Mouse (Mus musculus) c-Kit-positive CD71-positive TER-119-negative erythroid progenitor cells, embryonic 14.5 days (primary cell): Measurements from ENCODE around the gene Stk11ip.

Source experiments
- DNase-seq: peaks from one replicate; pipeline ENCODE4 v3.0.0-alpha.2; 2013; ENCODE audit warnings: low read depth

Stk11ip gene

DNA sequence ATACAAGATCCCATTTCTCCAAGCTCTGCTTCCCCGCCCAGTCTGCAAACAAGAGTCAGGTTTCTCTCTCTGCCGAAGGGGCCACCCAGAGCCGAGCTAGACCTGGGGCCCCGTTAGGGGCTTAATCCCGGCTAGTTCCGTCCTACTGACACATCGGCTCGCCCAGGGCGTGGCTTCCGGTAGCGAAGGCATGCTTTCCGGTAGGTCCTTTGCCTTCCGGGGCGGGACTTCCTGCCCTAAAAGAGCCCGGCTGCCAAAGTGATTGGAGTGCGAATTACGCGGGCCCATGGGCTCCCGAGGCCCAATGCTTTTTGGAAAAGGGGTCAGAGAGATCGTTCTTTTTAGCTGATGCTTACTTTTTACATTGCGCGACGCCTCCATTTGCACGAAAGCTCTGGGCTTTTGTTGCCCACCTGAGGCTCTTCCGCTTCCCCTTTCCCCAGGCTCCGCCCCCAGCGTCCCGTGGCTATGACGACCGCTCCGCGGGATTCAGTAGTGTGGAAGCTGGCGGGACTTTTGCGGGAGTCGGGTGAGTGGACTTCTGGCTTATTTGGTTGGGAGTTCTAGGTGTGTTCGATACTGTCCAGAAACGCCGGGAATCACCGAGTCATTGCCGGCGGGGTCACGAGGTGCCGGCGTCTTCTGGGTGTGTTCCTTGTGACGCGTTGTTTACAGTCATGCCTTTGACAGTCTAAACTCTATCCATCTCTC lies at the start of gene Stk11ip:
Gene Stk11ip, plus strand, starts transcription at position 209 of the 711 bp plus-strand sequence.
- peak; percentile 95 for DNase-seq

- no peak for DNase-seq
Observed at GRCm38 (mm10) chr1:75476441-75476840, 44.9 kb upstream of the Stk11ip start.

DNA sequence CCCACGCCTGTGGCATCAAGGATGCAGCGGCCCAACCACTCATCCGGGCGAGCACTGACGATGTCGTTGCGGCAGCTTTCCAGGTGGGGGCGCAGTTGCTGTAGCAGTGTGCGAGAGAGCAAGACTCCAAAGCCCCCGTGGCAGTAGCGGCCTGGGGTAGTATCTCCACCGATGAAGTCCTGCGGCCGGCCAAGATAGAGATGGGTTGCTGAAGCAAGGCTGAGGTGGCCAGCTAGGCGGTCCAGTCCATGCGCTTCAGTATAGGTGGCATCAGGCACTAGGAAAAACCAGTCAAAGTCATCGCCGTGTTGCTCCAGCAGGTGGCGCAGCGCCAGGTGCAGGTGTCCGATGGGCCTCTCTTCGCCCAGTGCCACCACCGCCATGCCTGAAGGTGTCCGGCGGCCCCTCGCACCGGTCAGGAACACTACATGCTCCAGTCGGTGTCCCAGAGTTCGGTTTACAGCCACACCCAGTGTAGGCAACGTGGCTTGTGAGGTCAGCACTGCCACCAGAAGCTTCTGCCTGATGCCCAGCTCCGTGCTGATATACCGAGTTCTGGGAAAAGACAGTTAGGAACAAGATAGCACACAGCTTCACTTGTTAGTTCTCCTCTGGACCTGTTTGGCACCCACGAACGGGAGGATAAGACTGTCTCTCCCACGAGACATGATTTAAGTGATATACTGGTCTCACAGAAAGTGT lies 43.9 kb upstream of the Stk11ip start:
- peak; percentile 58 for DNase-seq

DNA sequence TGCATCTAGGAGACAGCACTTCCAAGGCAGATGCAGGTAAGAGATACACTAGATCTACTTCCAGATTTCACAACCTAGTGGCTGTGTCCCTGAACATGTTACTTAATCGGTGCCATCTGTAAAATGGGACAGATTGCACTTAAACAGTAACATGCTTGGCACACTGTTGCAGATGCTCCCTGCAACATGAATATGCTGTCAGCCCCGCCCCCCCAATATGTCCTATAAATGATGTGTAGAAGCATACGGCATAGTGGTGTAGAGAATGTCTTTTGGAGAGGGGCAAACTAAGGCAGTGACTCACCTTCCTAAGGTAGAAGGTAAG lies 43.4 kb upstream of the Stk11ip start:
- peak; percentile 43 for DNase-seq

DNA sequence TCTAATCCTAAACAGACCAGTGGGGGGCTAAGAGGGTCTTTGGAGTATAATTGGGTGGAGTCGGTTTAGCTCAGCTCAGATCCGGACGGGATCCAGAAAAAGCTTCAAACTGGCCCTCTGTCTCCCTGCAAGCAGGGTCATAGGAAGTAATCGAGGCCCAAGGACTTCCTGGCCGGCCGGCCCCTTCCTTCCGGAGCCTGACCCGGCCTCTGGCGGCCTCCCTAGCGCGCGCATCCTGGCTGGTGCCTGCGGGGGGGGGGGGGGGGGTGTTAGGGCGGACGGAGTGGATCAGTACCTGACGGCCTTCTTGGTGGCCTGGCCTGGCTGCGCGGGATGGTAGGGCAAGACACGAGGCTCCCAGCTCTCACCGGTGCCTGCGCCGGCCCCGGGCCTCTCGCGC lies 42.8 kb upstream of the Stk11ip start:
- no peak for DNase-seq

- peak; percentile 88 for DNase-seq
Observed at GRCm38 (mm10) chr1:75478916-75479634, 42.3 kb upstream of the Stk11ip start, which contains the start of the genes Chpf and Tmem198. Gene Chpf, minus strand, starts transcription at chr1:75479307. Gene Tmem198, plus strand, starts transcription at chr1:75479532.

GRCm38 (mm10) chr1:75479635-75479989 lies 41.7 kb upstream of the Stk11ip start:
- no peak for DNase-seq

DNA sequence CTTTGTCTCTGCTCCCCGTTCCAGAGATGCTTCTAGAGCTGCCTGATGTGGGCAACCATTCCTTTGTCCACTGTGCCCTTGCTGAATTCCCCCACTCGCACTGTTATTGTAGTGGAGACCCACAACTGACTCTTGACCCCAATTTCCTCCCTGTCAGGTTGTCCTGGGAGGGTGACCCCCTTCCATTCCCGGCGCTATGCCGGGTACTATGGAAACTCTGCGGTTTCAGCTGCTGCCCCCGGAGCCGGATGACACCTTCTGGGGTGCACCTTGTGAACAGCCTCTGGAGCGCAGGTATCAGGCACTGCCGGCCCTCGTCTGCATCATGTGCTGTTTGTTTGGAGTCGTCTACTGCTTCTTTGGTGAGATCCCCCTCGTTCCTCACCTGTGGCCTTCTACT lies 41.3 kb upstream of the Stk11ip start:
- no peak for DNase-seq

GRCm38 (mm10) chr1:75480735-75481134 lies 40.6 kb upstream of the Stk11ip start:
- no peak for DNase-seq

DNA sequence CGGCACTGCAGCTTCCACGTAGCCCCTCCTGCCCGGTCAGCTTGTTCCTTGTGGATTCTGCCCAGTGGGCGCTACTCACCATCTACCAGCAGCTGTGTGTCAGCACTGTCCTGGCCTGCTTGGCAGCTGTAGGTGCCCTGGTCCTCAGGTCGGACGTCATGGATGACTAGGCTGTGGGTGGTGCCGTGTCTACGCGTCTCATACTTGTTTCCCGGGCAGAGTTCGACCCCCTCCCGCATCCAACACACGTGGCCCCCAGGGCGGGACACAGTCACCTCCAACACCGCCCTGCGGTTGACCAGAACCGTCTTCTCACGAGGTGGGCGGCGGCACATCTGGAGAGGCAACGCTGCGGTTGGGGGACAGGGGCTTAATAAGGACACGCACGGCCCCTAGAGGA lies 34.8 kb upstream of the Stk11ip start:
- DNase-seq = no peak

DNA sequence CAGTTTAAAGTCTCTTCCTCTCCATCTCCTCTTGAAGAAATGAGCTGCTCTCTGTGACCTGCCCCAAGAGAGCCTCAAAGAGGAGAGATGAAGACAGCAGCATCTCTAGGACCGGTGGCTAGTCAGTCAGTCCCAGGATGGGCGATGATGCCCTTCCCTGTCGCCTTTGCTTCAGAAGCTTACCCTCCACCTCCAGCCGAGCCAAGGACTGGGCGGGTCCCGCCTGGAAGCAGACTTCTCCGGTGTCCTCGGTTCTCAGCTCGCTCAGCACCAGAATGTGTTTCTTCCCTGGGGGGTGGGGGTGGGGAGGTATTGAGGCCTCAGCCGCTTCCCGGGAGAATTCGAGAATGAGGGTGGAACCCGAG lies 34.3 kb upstream of the Stk11ip start:
- DNase-seq = no peak

GRCm38 (mm10) chr1:75487405-75488161 lies 33.7 kb upstream of the Stk11ip start:
- DNase-seq = no peak

GRCm38 (mm10) chr1:75490785-75491551 lies 30.4 kb upstream of the Stk11ip start:
- DNase-seq = no peak

DNA sequence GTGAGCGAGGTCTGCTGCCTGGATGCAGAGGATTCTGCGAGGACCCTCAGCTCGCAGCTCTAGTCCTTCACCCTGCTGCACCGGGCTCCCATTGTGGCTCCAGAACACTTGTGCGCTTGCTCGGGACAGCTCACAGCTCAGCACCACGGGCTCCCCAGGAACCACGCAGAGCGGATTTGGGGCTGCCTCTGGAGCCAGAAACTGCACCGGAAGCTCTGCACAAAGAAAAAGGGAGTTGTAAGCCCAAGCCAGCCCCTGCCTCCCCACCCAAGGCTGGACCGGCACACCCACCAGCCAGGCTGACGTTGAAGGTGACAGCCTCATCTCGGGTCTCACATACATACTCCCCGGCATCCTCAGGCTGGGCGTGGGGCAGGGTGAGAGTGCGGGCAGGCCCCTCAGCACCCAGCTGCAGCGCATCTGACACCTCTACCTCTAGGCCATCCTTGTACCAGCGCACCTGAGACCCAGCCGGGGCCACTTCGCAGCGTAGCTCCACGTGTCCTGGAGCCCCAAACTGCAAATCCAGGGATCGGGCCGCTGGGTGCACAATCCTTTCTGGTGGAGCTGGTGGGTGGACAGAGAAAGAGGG lies 28.7 kb upstream of the Stk11ip start:
- no peak for DNase-seq

DNA sequence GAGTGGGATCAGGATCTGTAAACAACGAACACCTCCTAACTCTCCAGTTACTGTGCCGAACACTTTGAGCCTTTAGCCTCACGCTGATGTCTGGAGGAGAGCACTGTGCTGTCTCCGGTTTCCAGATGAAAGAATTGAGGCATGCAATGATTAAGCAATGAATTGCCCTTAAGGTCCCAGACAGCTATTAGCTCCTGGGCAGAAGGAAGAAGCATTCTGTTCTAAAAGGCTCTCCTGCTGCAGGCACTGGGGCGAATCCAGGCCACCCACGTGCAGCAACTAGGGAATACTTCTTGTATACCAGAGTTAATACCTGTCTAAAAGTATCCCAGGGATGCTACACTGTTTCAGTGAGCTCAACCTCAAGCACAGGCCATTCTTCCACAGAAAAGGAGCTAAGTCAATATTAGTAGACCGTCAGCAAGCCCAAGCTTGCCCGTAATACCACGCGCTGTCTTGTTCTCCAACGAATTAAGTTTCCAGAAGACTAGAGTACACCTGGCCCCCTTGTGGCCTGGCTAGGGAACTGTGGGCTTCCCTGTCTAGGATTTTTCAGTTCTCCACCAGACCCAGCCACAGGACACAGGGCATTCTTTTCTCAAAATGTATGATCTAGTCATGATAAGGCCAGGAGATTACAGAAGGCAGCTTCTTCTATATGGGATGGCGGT lies 26.3 kb upstream of the Stk11ip start:
- DNase-seq = no peak

DNA sequence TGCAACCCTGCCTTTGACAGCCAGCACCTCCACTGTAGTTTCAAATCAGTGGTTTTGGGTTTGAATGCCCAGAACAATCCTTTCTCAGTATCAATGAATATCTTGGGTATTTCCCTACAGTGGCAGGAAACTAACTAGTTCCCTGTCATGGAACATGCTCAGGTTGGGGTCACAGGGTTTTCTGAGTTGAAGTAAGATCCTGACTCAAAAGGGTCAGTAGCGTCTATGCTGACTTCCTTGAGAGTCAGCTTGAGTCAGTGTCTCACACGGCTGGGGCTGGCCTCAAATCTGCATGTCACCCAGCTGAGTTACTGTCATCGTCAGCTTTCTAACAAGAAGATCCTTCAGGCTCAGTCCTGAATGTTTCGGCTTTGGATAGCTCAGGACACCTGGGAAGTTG lies 22.4 kb upstream of the Stk11ip start:
- no peak for DNase-seq

GRCm38 (mm10) chr1:75499441-75499840 lies 21.9 kb upstream of the Stk11ip start:
- DNase-seq = no peak

- no peak for DNase-seq
Observed at GRCm38 (mm10) chr1:75501905-75502304, 19.4 kb upstream of the Stk11ip start.

GRCm38 (mm10) chr1:75502945-75503650 lies 18.2 kb upstream of the Stk11ip start:
- DNase-seq = no peak

DNA sequence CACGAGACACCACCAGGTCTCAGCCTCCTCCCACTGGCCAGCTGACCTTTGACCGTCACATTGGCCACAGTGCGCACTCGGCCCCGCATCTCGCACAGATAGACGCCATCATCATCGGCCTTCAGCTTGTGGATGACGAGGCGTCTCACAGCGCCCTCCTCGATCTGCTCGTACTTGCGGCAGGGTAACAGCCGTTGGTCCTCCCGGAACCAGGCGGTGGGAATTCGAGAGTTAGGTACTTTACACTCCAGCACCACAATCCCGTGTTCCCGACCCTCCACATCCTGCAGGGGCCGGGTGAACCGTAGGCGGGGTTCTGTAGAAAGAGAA lies 17.7 kb upstream of the Stk11ip start:
- no peak for DNase-seq
